Mouse (Mus musculus): Measurements from ENCODE around the gene Pi16. TPM values are rescaled to one million over a fixed set of nuclear protein-coding genes. Genes with fewer than 3 reads are reported as not detected.

Gene Pi16
- polyA plus RNA-seq, 1 experiment from 2014 or later: 1.3 TPM

DNA sequence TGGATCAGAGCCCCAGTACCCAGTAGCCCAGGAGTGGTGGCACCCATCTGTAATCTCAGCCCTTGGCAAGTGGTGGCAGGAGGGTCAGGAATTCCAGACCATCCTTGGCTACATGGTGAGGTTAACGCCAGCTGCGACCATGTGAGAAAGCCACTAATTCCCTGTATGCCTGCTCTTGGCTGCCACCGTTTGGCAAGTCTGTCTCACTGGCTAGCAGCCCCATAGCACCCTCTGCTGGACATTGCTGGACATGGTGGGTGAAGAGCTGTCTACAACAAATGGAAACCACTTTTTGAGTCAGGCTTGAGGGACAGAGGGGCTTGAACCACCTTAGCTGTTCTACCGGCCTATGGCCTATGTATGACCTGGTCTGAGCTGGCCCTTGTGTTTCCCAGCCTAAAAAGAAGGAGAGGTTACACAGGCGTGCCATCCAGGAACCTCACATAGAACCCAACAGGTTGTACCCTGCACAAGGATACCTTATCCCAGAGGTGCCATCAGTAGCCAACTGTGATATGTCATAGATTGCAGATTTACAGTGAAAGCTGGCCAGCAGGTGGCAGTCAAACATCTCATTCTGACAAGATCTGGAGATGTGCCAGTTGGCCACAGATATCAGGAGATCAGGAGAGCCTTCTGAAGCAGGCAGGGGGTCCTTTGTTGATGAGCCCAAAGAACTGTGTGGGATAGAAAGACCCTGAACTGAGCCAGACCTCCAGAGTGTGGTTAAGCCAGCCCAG is 53.7 kb downstream of the Pi16 start:
- Histone ChIP-seq H3K27me3 (ENCODE audit: control insufficient read depth, insufficient read depth, low read length) (no peaks in the 10 kb centered on the region), H3K36me3 (ENCODE audit: control insufficient read depth, insufficient read depth, low read length) (no peaks in the 10 kb centered on the region), H3K4me2 (replicated peaks; ENCODE audit: low read depth) (no peak overlapping the region), H3K4me3 (ENCODE audit: low read depth, low read length) (no peak overlapping the region), H3K4me1 (replicated peaks; ENCODE audit: control insufficient read depth, insufficient read depth) (no peaks in the 10 kb centered on the region), H3K9ac (ENCODE audit: low read length) (no peak overlapping the region), H3K9me3 (ENCODE audit: control insufficient read depth, low read length) (no peaks in the 10 kb centered on the region), H3K27ac (replicated peaks) (no peak overlapping the region)
- DNase-seq (ENCODE audit: low spot score) (peak; percentile 93), ATAC-seq (ENCODE audit: low FRiP score, low TSS enrichment) (peak; percentile 35)
- TF ChIP-seq EP300 (optimal IDR thresholded peaks at IDR 0.05): no peak
- peak; percentile 100 for TF ChIP-seq CTCF (IDR thresholded peaks at IDR 0.05; ENCODE audit: low read depth)
- 11% methylated on average over 5 of the region's 5 CpGs for WGBS

DNA sequence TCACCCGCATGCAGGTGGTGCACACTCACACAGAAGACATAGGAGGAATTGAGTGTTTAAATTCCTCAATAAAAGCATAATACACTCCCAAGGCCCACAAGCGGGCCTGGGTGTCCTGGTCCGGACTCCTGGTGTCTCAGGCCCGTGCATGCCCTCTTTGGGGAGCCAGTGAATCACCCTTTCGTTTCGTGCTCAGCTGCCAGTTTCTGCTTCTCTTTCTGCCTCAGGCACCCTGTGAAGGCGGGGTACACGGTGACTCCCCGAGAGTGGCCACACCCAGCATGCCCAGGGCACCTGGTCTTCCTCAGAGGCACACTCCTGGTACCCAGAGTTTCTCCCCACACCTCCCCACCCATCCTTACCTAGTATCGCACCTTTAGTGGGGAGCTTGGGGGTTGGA is 58.4 kb downstream of the Pi16 start:
- Histone ChIP-seq H3K4me3 (ENCODE audit: low read depth, low read length) (no peak overlapping the region), H3K9me3 (ENCODE audit: control insufficient read depth, low read length) (no peaks in the 10 kb centered on the region), H3K36me3 (ENCODE audit: control insufficient read depth, insufficient read depth, low read length) (no peaks in the 10 kb centered on the region), H3K4me2 (replicated peaks; ENCODE audit: low read depth) (no peak overlapping the region), H3K4me1 (replicated peaks; ENCODE audit: control insufficient read depth, insufficient read depth) (no peaks in the 10 kb centered on the region), H3K9ac (ENCODE audit: low read length) (no peak overlapping the region), H3K27ac (replicated peaks) (0 out of 2 replicates have a peak overlapping the region, but pooled peaks have one; percentile 14), H3K27me3 (ENCODE audit: control insufficient read depth, insufficient read depth, low read length) (no peaks in the 10 kb centered on the region)
- ATAC-seq (ENCODE audit: low FRiP score, low TSS enrichment) (no peak), DNase-seq (ENCODE audit: low spot score) (no peak)
- WGBS: 73% methylated on average over 10 of the region's 10 CpGs
- TF ChIP-seq CTCF (IDR thresholded peaks at IDR 0.05; ENCODE audit: low read depth) (no peak), EP300 (optimal IDR thresholded peaks at IDR 0.05) (no peak)

DNA sequence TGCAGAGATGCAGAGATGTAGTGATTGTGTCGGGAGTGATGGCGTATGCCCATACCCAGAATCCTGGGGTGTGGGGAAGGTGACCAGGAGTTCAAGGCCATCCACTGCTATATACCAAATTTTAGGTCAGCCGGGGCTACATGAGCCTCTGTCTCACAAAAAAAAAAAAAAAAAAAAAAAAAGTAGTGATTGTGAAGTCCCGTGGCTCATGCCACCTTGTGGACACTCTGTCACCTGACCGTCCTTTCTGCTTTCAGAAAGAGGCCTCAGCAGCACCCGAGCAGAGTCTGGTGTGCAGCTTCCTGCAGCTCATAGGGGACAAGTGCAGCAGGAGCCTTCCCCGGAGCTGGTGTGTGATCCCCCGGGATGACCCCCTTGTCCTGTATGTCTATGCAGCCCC is 60.6 kb downstream of the Pi16 start:
- ATAC-seq (ENCODE audit: low FRiP score, low TSS enrichment): no peak
- no peak for DNase-seq (ENCODE audit: low spot score)
- no peak overlapping the region for H3K4me2 ChIP-seq (replicated peaks; ENCODE audit: low read depth)
- H3K27ac ChIP-seq (replicated peaks): no peak overlapping the region
- no peaks in the 10 kb centered on the region for H3K27me3 ChIP-seq (ENCODE audit: control insufficient read depth, insufficient read depth, low read length)
- H3K36me3 ChIP-seq (ENCODE audit: control insufficient read depth, insufficient read depth, low read length): no peaks in the 10 kb centered on the region
- WGBS: 62% methylated on average over 8 of the region's 8 CpGs
- H3K9ac ChIP-seq (ENCODE audit: low read length): no peak overlapping the region
- no peak for TF ChIP-seq EP300 (optimal IDR thresholded peaks at IDR 0.05)
- peak; percentile 48 for TF ChIP-seq CTCF (IDR thresholded peaks at IDR 0.05; ENCODE audit: low read depth)
- no peak overlapping the region for H3K4me3 ChIP-seq (ENCODE audit: low read depth, low read length)
- H3K4me1 ChIP-seq (replicated peaks; ENCODE audit: control insufficient read depth, insufficient read depth): no peaks in the 10 kb centered on the region
- H3K9me3 ChIP-seq (ENCODE audit: control insufficient read depth, low read length): no peaks in the 10 kb centered on the region

Other genes starting within 250 kb of the Pi16 start
- 484 and 502 TPM in 2 replicates for gene Cdkn1a, start 226.7 kb upstream of the Pi16 start, polyA plus RNA-seq (2015; fragmentation: Nextera tagmentation; extraction: Ambion mirVana)
- 1.4 and 2.2 TPM in 2 replicates for gene Rab44, start 203.5 kb upstream of the Pi16 start, polyA plus RNA-seq (2015; fragmentation: Nextera tagmentation; extraction: Ambion mirVana)
- gene Cpne5, start 79.5 kb upstream of the Pi16 start, polyA plus RNA-seq (2015; fragmentation: Nextera tagmentation; extraction: Ambion mirVana): 4.8 and 5.3 TPM in 2 replicates
- gene Ppil1, start 53.5 kb upstream of the Pi16 start, polyA plus RNA-seq (2015; fragmentation: Nextera tagmentation; extraction: Ambion mirVana): 64.6 and 65.9 TPM in 2 replicates
- gene BC004004, start 48.9 kb upstream of the Pi16 start, polyA plus RNA-seq (2015; fragmentation: Nextera tagmentation; extraction: Ambion mirVana): 91.2 and 97.2 TPM in 2 replicates
- gene Mtch1, start 30.3 kb downstream of the Pi16 start, polyA plus RNA-seq (2015; fragmentation: Nextera tagmentation; extraction: Ambion mirVana): 189 and 201 TPM in 2 replicates
- 5.9 and 8.2 TPM in 2 replicates for gene Fgd2, start 43.2 kb downstream of the Pi16 start, polyA plus RNA-seq (2015; fragmentation: Nextera tagmentation; extraction: Ambion mirVana)
- 28.6 and 32.8 TPM in 2 replicates for gene Pim1, start 173.1 kb downstream of the Pi16 start, polyA plus RNA-seq (2015; fragmentation: Nextera tagmentation; extraction: Ambion mirVana)
- gene Gm17657, start 232.0 kb downstream of the Pi16 start, polyA plus RNA-seq (2015; fragmentation: Nextera tagmentation; extraction: Ambion mirVana): not detected in 2 replicates
- 6.9 and 7.8 TPM in 2 replicates for gene Tbc1d22b, start 232.1 kb downstream of the Pi16 start, polyA plus RNA-seq (2015; fragmentation: Nextera tagmentation; extraction: Ambion mirVana)
- 0.22 and 0.42 TPM in 2 replicates for gene Tmem217, start 234.7 kb downstream of the Pi16 start, polyA plus RNA-seq (2015; fragmentation: Nextera tagmentation; extraction: Ambion mirVana)